Mouse (Mus musculus): ENCODE measurements around the gene 1110051M20Rik.

DNA sequence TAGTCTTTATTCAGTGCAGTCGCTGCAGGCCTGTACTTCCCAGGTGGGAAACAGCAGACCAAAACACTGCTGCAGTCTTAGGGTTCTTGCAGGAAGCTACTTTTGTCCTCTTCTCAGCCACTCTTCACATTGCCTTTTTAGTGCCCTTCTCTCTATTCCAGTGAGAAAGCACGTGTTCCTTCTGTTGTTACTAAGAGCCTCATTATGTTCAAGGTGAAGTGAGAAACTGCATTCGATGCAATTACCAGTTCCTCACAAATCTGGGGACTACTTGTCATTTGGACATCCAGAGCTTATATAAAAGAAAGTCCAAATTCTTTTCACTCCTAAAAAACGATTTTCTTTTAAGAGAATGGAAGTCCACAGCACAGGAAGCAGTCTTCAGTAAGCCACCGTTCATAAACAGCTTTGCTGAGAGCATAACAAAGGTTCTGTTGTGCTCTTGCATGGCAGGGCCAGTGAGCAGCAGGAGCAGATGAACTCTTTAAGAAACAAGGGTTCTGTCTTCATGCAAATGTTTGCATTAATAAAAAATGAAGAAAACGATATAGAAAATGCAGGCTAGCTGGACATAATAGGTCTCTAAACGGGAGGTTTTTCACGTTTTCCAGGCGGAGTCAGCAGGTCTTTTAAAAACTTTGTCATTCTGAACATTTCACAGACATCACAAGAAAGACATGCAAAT, 14.4 kb downstream of the 1110051M20Rik start:
- no peak for TF ChIP-seq CTCF (IDR thresholded peaks at IDR 0.05; ENCODE audit: borderline replicate concordance, control insufficient read depth, extremely low read depth, insufficient read depth, low read length, poor library complexity)
- TF ChIP-seq POLR2A (IDR thresholded peaks at IDR 0.05; ENCODE audit: control insufficient read depth, extremely low read depth, insufficient read depth, low read length, poor library complexity), result no peak
